Mouse (Mus musculus) heart, embryonic 14.5 days (tissue): Measurements from ENCODE around the gene Mus81. TPM values are rescaled to one million over a fixed set of nuclear protein-coding genes. Genes with fewer than 3 reads are reported as not detected.
"Not testable (repeated sequence)": the region's sequence is repeated elsewhere in the genome, so short reads cannot be mapped to it uniquely, and the experiment has no call there.

Experiments used
- ATAC-seq: fragments of 200-750 bp; cut with Nextera tagmentation; 2 replicates; pipeline ENCODE4 v1.8.0; 2017; ENCODE audit warnings: low read depth, moderate TSS enrichment; ENCODE audit not compliant: insufficient number of reproducible peaks, insufficient read depth, low FRiP score
- H3K27ac ChIP-seq, 2 experiments: fragments of 200-500 bp in 1 of 2; fragments of 300-500 bp in 1 of 2; sonication (generic) in 1 of 2; replicated peaks in 1 of 2; 2 replicates each; pipeline ENCODE4 v1.5.1; 2012 to 2014; ENCODE audit warnings: low read depth in 2 of 2, low read length in 2 of 2, control low read depth in 1 of 2, mild to moderate bottlenecking in 1 of 2, mixed read lengths in 1 of 2; ENCODE audit not compliant: control insufficient read depth in 1 of 2, insufficient read depth in 1 of 2
- H3K27me3 ChIP-seq: fragments of 300-500 bp; sonication (generic); 2 replicates; pipeline ENCODE4 v1.6.1; 2014; ENCODE audit warnings: mild to moderate bottlenecking, low read length, control low read depth; ENCODE audit not compliant: control insufficient read depth, insufficient read depth
- H3K36me3 ChIP-seq: fragments of 300-500 bp; sonication (generic); 2 replicates; pipeline ENCODE4 v1.6.1; 2014; ENCODE audit warnings: mild to moderate bottlenecking, control low read depth, low read length, mixed read lengths; ENCODE audit not compliant: control insufficient read depth, insufficient read depth
- H3K4me1 ChIP-seq, 2 experiments: fragments of 200-500 bp in 1 of 2; fragments of 300-500 bp in 1 of 2; sonication (generic) in 1 of 2; 2 replicates each; pipeline ENCODE4 v1.6.1; 2012 to 2014; ENCODE audit warnings: low read length in 2 of 2, control low read depth in 1 of 2, mixed read lengths in 1 of 2; ENCODE audit not compliant: control insufficient read depth in 2 of 2, insufficient read depth in 2 of 2
- H3K4me2 ChIP-seq: fragments of 300-500 bp; sonication (generic); 2 replicates; pipeline ENCODE4 v1.6.1; 2014; ENCODE audit warnings: mild to moderate bottlenecking, low read length
- H3K4me3 ChIP-seq, 2 experiments: fragments of 200-500 bp in 1 of 2; fragments of 300-500 bp in 1 of 2; sonication (generic) in 1 of 2; 2 replicates each; pipeline ENCODE4 v1.5.1; 2012 to 2014; ENCODE audit warnings: low read length in 2 of 2, mild to moderate bottlenecking in 2 of 2, control low read depth in 1 of 2, low read depth in 1 of 2, moderate library complexity in 1 of 2; ENCODE audit not compliant: control insufficient read depth in 1 of 2, insufficient read depth in 1 of 2
- H3K9ac ChIP-seq: fragments of 300-500 bp; sonication (generic); 2 replicates; pipeline ENCODE4 v1.6.1; 2014; ENCODE audit warnings: mild to moderate bottlenecking, low read length
- H3K9me3 ChIP-seq: fragments of 300-500 bp; sonication (generic); 2 replicates; pipeline ENCODE4 v1.6.1; 2016; ENCODE audit warnings: low read length, control low read depth; ENCODE audit not compliant: control insufficient read depth
- whole genome bisulfite sequencing: fragments of 180-500 bp; shearing (Covaris S2); extraction: QIAGEN DNeasy Blood & Tissue Kit; methylation state at CpG from one replicate; pipeline ENCODE4 v1.1.7; 2014; 5-methylcytosine and 5-hydroxymethylcytosine counted together
- polyA plus RNA-seq: library from polyadenylated mRNA; unstranded; fragments of >200 nt; fragmentation: Nextera tagmentation; extraction: Ambion mirVana; gene quantifications from 2 replicates; pipeline ENCODE4 v1.2.1, GENCODE M21; 2014

Mus81 gene
- polyA plus RNA-seq, 1 experiment from 2014 or later, result 37.5 TPM

GRCm38 (mm10) chr19:5490313-5490897, 2.2 kb upstream of the Mus81 start, which contains the start of gene Cfl1:
Cfl1 (plus strand) TSS chr19:5490455.
- Histone ChIP-seq H3K27me3 (no peaks in the 10 kb centered on the region), H3K4me2 (peak within 1 kb of the TSS; percentile 92), H3K9ac (peak within 1 kb of the TSS; percentile 99), H3K27ac (peak within 1 kb of the TSS; percentile 96 to 100), H3K4me1 (peaks cover 11 to 27% of the 10 kb centered on the region in 2 experiments), H3K9me3 (no peaks in the 10 kb centered on the region), H3K36me3 (peaks cover 50% of the 10 kb centered on the region), H3K4me3 (peak within 1 kb of the TSS; percentile 98 to 99)
- WGBS, result under 1% methylated on average over 61 of the region's 62 CpGs
- ATAC-seq, result peak; percentile 61

- 0 out of 4 replicates have a peak overlapping the region, but pooled peaks of 1 of the 2 experiments have one; percentile 98 for H3K4me3 ChIP-seq
Observed at GRCm38 (mm10) chr19:5489721-5490120, 1.5 kb upstream of the Mus81 start.

GRCm38 (mm10) chr19:5488878-5489571, 823 bp upstream of the Mus81 start:
- Histone ChIP-seq H3K27ac (peak overlapping the region; percentile 99 to 100), H3K9me3 (no peaks in the 10 kb centered on the region), H3K4me3 (peak overlapping the region; percentile 51 to 58), H3K36me3 (peaks cover 51% of the 10 kb centered on the region), H3K27me3 (no peaks in the 10 kb centered on the region), H3K4me2 (peak overlapping the region; percentile 92), H3K9ac (peak overlapping the region; percentile 74), H3K4me1 (peaks cover 11 to 27% of the 10 kb centered on the region in 2 experiments)
- ATAC-seq, result peak; percentile 79
- under 1% methylated on average over 26 of the region's 26 CpGs for WGBS

More at GRCm38 (mm10) chr19:5489721-5490120, 1.5 kb upstream of the Mus81 start:
- H3K27me3 ChIP-seq, H3K9me3 ChIP-seq, ATAC-seq: not testable (repeated sequence)
- H3K9ac ChIP-seq, result peak overlapping the region; percentile 0; the same call in 1 of the 2 replicates
- peaks cover 51% of the 10 kb centered on the region for H3K36me3 ChIP-seq
- peaks cover 11 to 27% of the 10 kb centered on the region in 2 experiments for H3K4me1 ChIP-seq
- 48% methylated on average over 10 of the region's 10 CpGs for WGBS
- peak overlapping the region; percentile 92 for H3K4me2 ChIP-seq
- peak overlapping the region; percentile 48 to 100 for H3K27ac ChIP-seq

GRCm38 (mm10) chr19:5486771-5487170, 1.4 kb downstream of the Mus81 start:
- H3K4me1 ChIP-seq, result peaks cover 11 to 14% of the 10 kb centered on the region in 2 experiments
- H3K36me3 ChIP-seq, result peaks cover 51% of the 10 kb centered on the region
- WGBS, result 77% methylated on average over 4 of the region's 4 CpGs
- H3K27ac ChIP-seq, result peak overlapping the region in 1 of 2 experiments; percentile 100; a peak in 1 of 4 replicates
- no peak overlapping the region; the same call in 1 of the 2 replicates for H3K9ac ChIP-seq
- no peak overlapping the region for H3K4me3 ChIP-seq
- H3K4me2 ChIP-seq, result peak overlapping the region; percentile 92
- H3K27me3 ChIP-seq, result no peaks in the 10 kb centered on the region
- no peaks in the 10 kb centered on the region for H3K9me3 ChIP-seq
- ATAC-seq, result no peak

- peak overlapping the region in 1 of 2 experiments; percentile 6; a peak in 1 of 4 replicates for H3K27ac ChIP-seq
- H3K9ac ChIP-seq, result no peak overlapping the region; the same call in 1 of the 2 replicates
- H3K4me2 ChIP-seq, result no peak overlapping the region
- peaks cover 54% of the 10 kb centered on the region for H3K36me3 ChIP-seq
- 85% methylated on average over 8 of the region's 8 CpGs for WGBS
- peaks cover 11 to 13% of the 10 kb centered on the region in 2 experiments for H3K4me1 ChIP-seq
- H3K27me3 ChIP-seq, result no peaks in the 10 kb centered on the region
- H3K4me3 ChIP-seq, result no peak overlapping the region
- ATAC-seq, result no peak
- no peaks in the 10 kb centered on the region for H3K9me3 ChIP-seq
Observed at GRCm38 (mm10) chr19:5486286-5486685, 1.9 kb downstream of the Mus81 start.

GRCm38 (mm10) chr19:5485821-5486220, 2.4 kb downstream of the Mus81 start:
- no peak overlapping the region for H3K4me3 ChIP-seq
- 90% methylated on average over 7 of the region's 7 CpGs for WGBS
- no peak overlapping the region for H3K9ac ChIP-seq
- no peaks in the 10 kb centered on the region for H3K9me3 ChIP-seq
- peaks cover 11 to 13% of the 10 kb centered on the region in 2 experiments for H3K4me1 ChIP-seq
- H3K36me3 ChIP-seq, result peaks cover 58% of the 10 kb centered on the region
- H3K27me3 ChIP-seq, result no peaks in the 10 kb centered on the region
- H3K4me2 ChIP-seq, result no peak overlapping the region
- H3K27ac ChIP-seq, result no peak overlapping the region
- no peak for ATAC-seq

- Histone ChIP-seq H3K9me3 (no peaks in the 10 kb centered on the region), H3K27me3 (no peaks in the 10 kb centered on the region), H3K9ac (no peak overlapping the region), H3K4me1 (peaks cover 11 to 13% of the 10 kb centered on the region in 2 experiments), H3K4me2 (no peak overlapping the region), H3K27ac (no peak overlapping the region), H3K36me3 (peaks cover 63% of the 10 kb centered on the region), H3K4me3 (no peak overlapping the region)
- 90% methylated on average over 8 of the region's 8 CpGs for WGBS
- ATAC-seq, result no peak
Observed at GRCm38 (mm10) chr19:5485371-5485770, 2.8 kb downstream of the Mus81 start.
